14 mouse cellular contexts compared by ENCODE assay signal in genomic region chr8:72215060-72215459, GRCm38 (mm10). TPM values are rescaled to one million over a fixed set of nuclear protein-coding genes. Genes with fewer than 3 reads are reported as not detected.
DNase-seq lines count a peak whose midpoint lies in the region; ATAC-seq and TF ChIP-seq lines count a peak whose summit lies in the region.
"Had no signal": no experiment of that assay in that cellular context is flagged by ENCODE, and none has a peak within 500 bp of the region (broad histone marks: within the 10 kb centered on the region; RNA-seq: fewer than 3 reads in every experiment).

No protein-coding gene starts in this region.

- H3K9me3 ChIP-seq in kidney, embryonic 16.5 days (ENCODE audit: low read length): no peaks in the 10 kb centered on the region
- no peaks in the 10 kb centered on the region for H3K9me3 ChIP-seq in G1E (replicated peaks)
- H3K9me3 ChIP-seq in forebrain, embryonic 14.5 days (replicated peaks; ENCODE audit: control insufficient read depth, low read length): no peaks in the 10 kb centered on the region
- H3K9me3 ChIP-seq: embryonic facial prominence, embryonic 12.5 days had no signal

- peak; percentile 57 for DNase-seq in kidney, adult 11 months
- DNase-seq in G1E (ENCODE audit: low spot score): no peak
- DNase-seq in kidney, postnatal 36 days: peak; percentile 63 to 79
- DNase-seq in spleen, adult 2 months (ENCODE audit: low read depth in 1 of 2, low spot score in 2 of 2): peak in 1 of 2 experiments; percentile 67
- no peak for DNase-seq in forebrain, embryonic 14.5 days (ENCODE audit: low spot score)
- DNase-seq in right cerebral cortex, postnatal 25 days: no peak
- DNase-seq in layer of hippocampus, postnatal 14 days (ENCODE audit: low spot score in 2 of 2): no peak
- DNase-seq: adrenal gland, adult 2 months; right cerebral cortex, postnatal 4 days had no signal

- H3K4me1 ChIP-seq in kidney, embryonic 16.5 days (ENCODE audit: insufficient read depth, low read length): no peaks in the 10 kb centered on the region
- peaks cover 33% of the 10 kb centered on the region for H3K4me1 ChIP-seq in G1E (ENCODE audit: insufficient read depth, low read depth, low read length)
- peaks cover 25% of the 10 kb centered on the region for H3K4me1 ChIP-seq in spleen, adult 2 months (ENCODE audit: control insufficient read depth, insufficient read depth, insufficient read length)
- no peaks in the 10 kb centered on the region for H3K4me1 ChIP-seq in forebrain, embryonic 14.5 days (ENCODE audit: control insufficient read depth, insufficient read depth, low read length)
- H3K4me1 ChIP-seq: embryonic facial prominence, embryonic 12.5 days had no signal

- H3K4me2 ChIP-seq in kidney, embryonic 16.5 days (replicated peaks; ENCODE audit: low read depth, low read length): no peak overlapping the region
- no peak overlapping the region for H3K4me2 ChIP-seq in forebrain, embryonic 14.5 days (ENCODE audit: low read length)
- H3K4me2 ChIP-seq: embryonic facial prominence, embryonic 12.5 days had no signal

- no peak for ATAC-seq in kidney, embryonic 16.5 days (ENCODE audit: low FRiP score, low TSS enrichment)
- no peak for ATAC-seq in G1E (ENCODE audit: extremely low read depth, insufficient number of reproducible peaks, low FRiP score, poor library complexity, severe bottlenecking)
- ATAC-seq in forebrain, embryonic 14.5 days: no peak

- 48% methylated on average over 2 of the region's 2 CpGs for WGBS in kidney, embryonic 16.5 days
- WGBS in spleen, adult 2 months: 49% methylated on average over 2 of the region's 2 CpGs
- WGBS in forebrain, embryonic 14.5 days: 55% methylated on average over 2 of the region's 2 CpGs

- no peak overlapping the region for H3K4me3 ChIP-seq in kidney, embryonic 16.5 days (ENCODE audit: low read length)
- H3K4me3 ChIP-seq in G1E (ENCODE audit: low read depth, low read length): no peak overlapping the region
- no peak overlapping the region for H3K4me3 ChIP-seq in spleen, adult 2 months (ENCODE audit: extremely low read depth, insufficient read depth, insufficient read length)
- no peak overlapping the region for H3K4me3 ChIP-seq in forebrain, embryonic 14.5 days (ENCODE audit: low read depth, low read length)
- H3K4me3 ChIP-seq: embryonic facial prominence, embryonic 12.5 days had no signal

- no peak for TF ChIP-seq POLR2A in spleen, adult 2 months (IDR thresholded peaks at IDR 0.05; ENCODE audit: low read depth, low read length)

- H3K9ac ChIP-seq in kidney, embryonic 16.5 days (replicated peaks; ENCODE audit: low read length): no peak overlapping the region
- H3K9ac ChIP-seq in forebrain, embryonic 14.5 days (ENCODE audit: low read length): no peak overlapping the region
- H3K9ac ChIP-seq: embryonic facial prominence, embryonic 12.5 days had no signal

- peak; percentile 60 for TF ChIP-seq CTCF in G1E (IDR thresholded peaks at IDR 0.05; ENCODE audit: low read depth, low read length)
- peak; percentile 83; the same call in 1 of the 2 replicates for TF ChIP-seq CTCF in spleen, adult 2 months (IDR thresholded peaks at IDR 0.05; ENCODE audit: extremely low read depth, insufficient read depth, insufficient read length, insufficient replicate concordance)

- H3K27ac ChIP-seq in kidney, embryonic 16.5 days (ENCODE audit: low read length): no peak overlapping the region
- H3K27ac ChIP-seq in spleen, adult 2 months (ENCODE audit: insufficient read depth, low read length): peak overlapping the region; percentile 36; the same call in 1 of the 2 replicates
- no peak overlapping the region for H3K27ac ChIP-seq in forebrain, embryonic 14.5 days (ENCODE audit: low read depth, low read length)
- H3K27ac ChIP-seq: embryonic facial prominence, embryonic 12.5 days had no signal

- no peaks in the 10 kb centered on the region for H3K36me3 ChIP-seq in kidney, embryonic 16.5 days (ENCODE audit: insufficient read depth, low read length)
- H3K36me3 ChIP-seq in G1E (replicated peaks): no peaks in the 10 kb centered on the region
- H3K36me3 ChIP-seq in spleen, adult 2 months (ENCODE audit: control insufficient read depth, insufficient read depth, low read length): no peaks in the 10 kb centered on the region
- H3K36me3 ChIP-seq in forebrain, embryonic 14.5 days (ENCODE audit: control insufficient read depth, insufficient read depth, low read length): no peaks in the 10 kb centered on the region
- H3K36me3 ChIP-seq: embryonic facial prominence, embryonic 12.5 days had no signal

- H3K27me3 ChIP-seq in kidney, embryonic 16.5 days (ENCODE audit: insufficient read depth, low read length): 0 out of 2 replicates have a peak, but pooled peaks cover 9% of the 10 kb centered on the region
- H3K27me3 ChIP-seq in G1E (ENCODE audit: insufficient read depth, low read length): peaks cover 30% of the 10 kb centered on the region
- H3K27me3 ChIP-seq in spleen, adult 2 months (ENCODE audit: control insufficient read depth, insufficient read depth, low read length): no peaks in the 10 kb centered on the region
- no peaks in the 10 kb centered on the region for H3K27me3 ChIP-seq in forebrain, embryonic 14.5 days (replicated peaks; ENCODE audit: control insufficient read depth, insufficient read depth, low read length)

RNA-seq across cellular contexts. Expression of gene Gm11034, which starts 1.6 kb away (rescaled TPM):
- polyA plus RNA-seq in kidney, embryonic 16.5 days (2015; fragmentation: Nextera tagmentation; extraction: Ambion mirVana): not detected in 2 replicates
- total RNA-seq in G1E (2014; fragmentation: Nextera tagmentation): not detected in 2 replicates
- not detected in 2 replicates for total RNA-seq in G1E (2017)
- polyA plus RNA-seq in G1E (2012): not detected in 2 replicates
- polyA plus RNA-seq in spleen, adult 2 months (2012; rRNA removed): not detected in 2 replicates
- not detected in 2 replicates for polyA plus RNA-seq in forebrain, embryonic 14.5 days (2014; fragmentation: Nextera tagmentation; extraction: Ambion mirVana)
- total RNA-seq in layer of hippocampus, postnatal 14 days (2021): not detected
- total RNA-seq: adrenal gland, adult 2 months; left cerebral cortex, postnatal 14 days; monocyte, adult 5-6 weeks had no signal
- polyA plus RNA-seq: adrenal gland, adult 2 months; embryonic facial prominence, embryonic 12.5 days; heart, embryonic 14.5 days had no signal

RNA-seq across cellular contexts. Expression of gene Cib3, which starts 2.4 kb away (rescaled TPM):
- not detected in 2 replicates for polyA plus RNA-seq in kidney, embryonic 16.5 days (2015; fragmentation: Nextera tagmentation; extraction: Ambion mirVana)
- total RNA-seq in G1E (2014; fragmentation: Nextera tagmentation) (not detected in 2 replicates), G1E (2017) (0.23 TPM in 1 of 2 replicates, not detected in the other)
- not detected in 2 replicates for polyA plus RNA-seq in G1E (2012)
- 0.16 and 0.61 TPM in 2 replicates for polyA plus RNA-seq in spleen, adult 2 months (2012; rRNA removed)
- polyA plus RNA-seq in forebrain, embryonic 14.5 days (2014; fragmentation: Nextera tagmentation; extraction: Ambion mirVana): not detected in 2 replicates
- not detected for total RNA-seq in layer of hippocampus, postnatal 14 days (2021)
- total RNA-seq: adrenal gland, adult 2 months; left cerebral cortex, postnatal 14 days had no signal
- polyA plus RNA-seq: adrenal gland, adult 2 months; embryonic facial prominence, embryonic 12.5 days; heart, embryonic 14.5 days had no signal

RNA-seq across cellular contexts. Expression of gene Fam32a, which starts 4.5 kb away (rescaled TPM):
- 79.5 and 80.7 TPM in 2 replicates for polyA plus RNA-seq in kidney, embryonic 16.5 days (2015; fragmentation: Nextera tagmentation; extraction: Ambion mirVana)
- total RNA-seq in G1E (2014; fragmentation: Nextera tagmentation) (17.1 and 20.7 TPM in 2 replicates), G1E (2017) (32.7 and 34.8 TPM in 2 replicates)
- polyA plus RNA-seq in G1E (2012): 49.4 and 50.9 TPM in 2 replicates
- 29.8 and 31.3 TPM in 2 replicates for polyA plus RNA-seq in spleen, adult 2 months (2012; rRNA removed)
- polyA plus RNA-seq in forebrain, embryonic 14.5 days (2014; fragmentation: Nextera tagmentation; extraction: Ambion mirVana): 87.4 and 92.9 TPM in 2 replicates
- 10 to 100 TPM; 52.2 to 56.5 TPM for total RNA-seq in layer of hippocampus, postnatal 14 days (2021)

RNA-seq across cellular contexts. Expression of gene Ap1m1, which starts 24.8 kb away (rescaled TPM):
- 142 and 143 TPM in 2 replicates for polyA plus RNA-seq in kidney, embryonic 16.5 days (2015; fragmentation: Nextera tagmentation; extraction: Ambion mirVana)
- total RNA-seq in G1E (2014; fragmentation: Nextera tagmentation) (49.8 and 62.7 TPM in 2 replicates), G1E (2017) (35.0 and 39.4 TPM in 2 replicates)
- 93.8 and 98.3 TPM in 2 replicates for polyA plus RNA-seq in G1E (2012)
- 97.4 and 105 TPM in 2 replicates for polyA plus RNA-seq in spleen, adult 2 months (2012; rRNA removed)
- 214 TPM in 2 replicates for polyA plus RNA-seq in forebrain, embryonic 14.5 days (2014; fragmentation: Nextera tagmentation; extraction: Ambion mirVana)
- 100 to 1,000 TPM in 1 of 2 experiments, 10 to 100 TPM in 1; 98.9 to 106 TPM for total RNA-seq in layer of hippocampus, postnatal 14 days (2021)

RNA-seq across cellular contexts. Expression of gene Hsh2d, which starts 25.6 kb away (rescaled TPM):
- not detected in 2 replicates for polyA plus RNA-seq in kidney, embryonic 16.5 days (2015; fragmentation: Nextera tagmentation; extraction: Ambion mirVana)
- 1.6 TPM in 1 of 2 replicates, not detected in the other for total RNA-seq in G1E (2014; fragmentation: Nextera tagmentation)
- 0.16 and 0.35 TPM in 2 replicates for total RNA-seq in G1E (2017)
- polyA plus RNA-seq in G1E (2012): 1.5 and 2.2 TPM in 2 replicates
- 16.6 and 21.4 TPM in 2 replicates for polyA plus RNA-seq in spleen, adult 2 months (2012; rRNA removed)
- polyA plus RNA-seq in forebrain, embryonic 14.5 days (2014; fragmentation: Nextera tagmentation; extraction: Ambion mirVana): not detected in 2 replicates
- not detected for total RNA-seq in layer of hippocampus, postnatal 14 days (2021)
- total RNA-seq: adrenal gland, adult 2 months; left cerebral cortex, postnatal 14 days had no signal
- polyA plus RNA-seq: adrenal gland, adult 2 months; embryonic facial prominence, embryonic 12.5 days; heart, embryonic 14.5 days had no signal

Comparison
In these comparisons a context has a peak if more than half of its experiments do, and no peak if none do; other contexts are left out.
1. DNase-seq: peak in kidney, adult 11 months (single experiment) and kidney, postnatal 36 days (2 of 2); none in G1E (single experiment), forebrain, embryonic 14.5 days (single experiment), right cerebral cortex, postnatal 25 days (single experiment) and layer of hippocampus, postnatal 14 days (0 of 2).